Mouse (Mus musculus): Measurements from ENCODE around the gene Sult2b1.

- no peak for TF ChIP-seq CTCF (conservative IDR thresholded peaks at IDR 0.05; ENCODE audit: low read length)
- TF ChIP-seq POU5F1 (IDR thresholded peaks at IDR 0.05; ENCODE audit: borderline replicate concordance, low read length), result no peak
- no peak for TF ChIP-seq NANOG (IDR thresholded peaks at IDR 0.05; ENCODE audit: borderline replicate concordance, low read length)
Measured at GRCm38 (mm10) chr7:45704046-45704559, 80.4 kb downstream of the Sult2b1 start.

All from E14TG2a.4 (cell line).